Mouse (Mus musculus) embryonic fibroblast, embryonic 13.5 days (primary cell): ENCODE data around the gene Cdk5rap1. TPM values are rescaled to one million over a fixed set of nuclear protein-coding genes. Genes with fewer than 3 reads are reported as not detected.
"Not testable (repeated sequence)": the region's sequence is repeated elsewhere in the genome, so short reads cannot be mapped to it uniquely, and the experiment has no call there.

Experiments used
- H3K27ac ChIP-seq: 2 replicates; pipeline ENCODE4 v1.5.1; 2012; ENCODE audit warnings: low read length, control low read depth, inconsistent platforms; ENCODE audit not compliant: insufficient read depth
- H3K4me1 ChIP-seq: 2 replicates; pipeline ENCODE4 v1.6.1; 2011; ENCODE audit warnings: low read length; ENCODE audit not compliant: control insufficient read depth, insufficient read depth
- H3K4me3 ChIP-seq: 2 replicates; pipeline ENCODE4 v1.5.1; 2011; ENCODE audit warnings: mild to moderate bottlenecking, control low read depth, low read length; ENCODE audit not compliant: insufficient read depth
- CTCF ChIP-seq: IDR thresholded peaks from 2 replicates; pipeline ENCODE4 v1.5.1; 2011; ENCODE audit warnings: mild to moderate bottlenecking, control low read depth, low read length, moderate library complexity, borderline replicate concordance; ENCODE audit not compliant: insufficient read depth
- POLR2A ChIP-seq: IDR thresholded peaks from 2 replicates; pipeline ENCODE4 v1.6.1; 2011; ENCODE audit warnings: low read depth, mild to moderate bottlenecking, control low read depth, low read length, moderate library complexity
- polyA plus RNA-seq: library from polyadenylated mRNA; stranded (reverse); fragments of >200 nt; gene quantifications from 2 replicates; pipeline ENCODE4 v1.2.4, GENCODE M21; 2011; ENCODE audit warnings: low read depth; ENCODE audit not compliant: missing spikeins, insufficient read length

The Cdk5rap1 gene
- polyA plus RNA-seq, 1 experiment = 10.0 TPM

- Histone ChIP-seq H3K4me3 (no peak overlapping the region), H3K27ac (no peak overlapping the region), H3K4me1 (no peaks in the 10 kb centered on the region)
- no peak for TF ChIP-seq POLR2A
These were observed 34.6 kb downstream of the Cdk5rap1 start for GRCm38 (mm10) chr2:154338161-154338560.

- Histone ChIP-seq H3K27ac (no peak overlapping the region), H3K4me3 (no peak overlapping the region), H3K4me1 (no peaks in the 10 kb centered on the region)
- TF ChIP-seq POLR2A = no peak
- TF ChIP-seq CTCF = no peak
These were observed 37.2 kb downstream of the Cdk5rap1 start for GRCm38 (mm10) chr2:154335572-154335971.

GRCm38 (mm10) chr2:154326852-154327251 is 46.0 kb downstream of the Cdk5rap1 start:
- no peak overlapping the region for H3K4me3 ChIP-seq
- no peaks in the 10 kb centered on the region for H3K4me1 ChIP-seq
- TF ChIP-seq CTCF = no peak
- TF ChIP-seq POLR2A = no peak
- H3K27ac ChIP-seq = no peak overlapping the region

- H3K4me3 ChIP-seq, H3K4me1 ChIP-seq: not testable (repeated sequence)
These were observed 59.0 kb downstream of the Cdk5rap1 start for GRCm38 (mm10) chr2:154313771-154314170.

GRCm38 (mm10) chr2:154306927-154307326 is 65.9 kb downstream of the Cdk5rap1 start, which contains the start of gene Bpifb9b:
Gene Bpifb9b, plus strand, starts transcription at chr2:154307227.
- H3K4me1 ChIP-seq, H3K4me3 ChIP-seq, H3K27ac ChIP-seq: not testable (repeated sequence)

More at GRCm38 (mm10) chr2:154313771-154314170, 59.0 kb downstream of the Cdk5rap1 start:
- H3K27ac ChIP-seq = not testable (repeated sequence)

- not testable (repeated sequence) for H3K4me1 ChIP-seq, H3K27ac ChIP-seq, H3K4me3 ChIP-seq
These were observed 68.2 kb downstream of the Cdk5rap1 start for GRCm38 (mm10) chr2:154304604-154305003.

GRCm38 (mm10) chr2:154301763-154302162 is 71.0 kb downstream of the Cdk5rap1 start:
- Histone ChIP-seq H3K27ac (no peak overlapping the region), H3K4me3 (no peak overlapping the region), H3K4me1 (no peaks in the 10 kb centered on the region)
- no peak for TF ChIP-seq POLR2A
- TF ChIP-seq CTCF = no peak

GRCm38 (mm10) chr2:154300496-154300895 is 72.3 kb downstream of the Cdk5rap1 start:
- no peaks in the 10 kb centered on the region for H3K4me1 ChIP-seq
- no peak overlapping the region for H3K4me3 ChIP-seq
- no peak overlapping the region for H3K27ac ChIP-seq
- TF ChIP-seq CTCF = peak; percentile 88
- no peak for TF ChIP-seq POLR2A

- H3K4me1 ChIP-seq, H3K27ac ChIP-seq, H3K4me3 ChIP-seq: not testable (repeated sequence)
- TF ChIP-seq CTCF = 0 out of 2 replicates have a peak, but pooled peaks have one; percentile 7
These were observed 78.1 kb downstream of the Cdk5rap1 start for GRCm38 (mm10) chr2:154294746-154295145.

GRCm38 (mm10) chr2:154292833-154293232 is 80.0 kb downstream of the Cdk5rap1 start:
- H3K4me1 ChIP-seq = no peaks in the 10 kb centered on the region
- H3K27ac ChIP-seq = no peak overlapping the region
- H3K4me3 ChIP-seq = no peak overlapping the region
- TF ChIP-seq CTCF (no peak), POLR2A (no peak)

GRCm38 (mm10) chr2:154291866-154292265 is 80.9 kb downstream of the Cdk5rap1 start:
- not testable (repeated sequence) for H3K4me3 ChIP-seq, H3K27ac ChIP-seq

More at GRCm38 (mm10) chr2:154291866-154292265, 80.9 kb downstream of the Cdk5rap1 start:
- H3K4me1 ChIP-seq = not testable (repeated sequence)

Other genes starting within 250 kb of the Cdk5rap1 start
- gene Bpifa3, start 242.7 kb downstream of the Cdk5rap1 start, polyA plus RNA-seq = not detected in 2 replicates
- gene Bpifa1, start 230.1 kb downstream of the Cdk5rap1 start, polyA plus RNA-seq = not detected in 2 replicates
- gene Bpifa5, start 210.4 kb downstream of the Cdk5rap1 start, polyA plus RNA-seq = not detected in 2 replicates
- not detected in 2 replicates for gene Bpifb1, start 182.2 kb downstream of the Cdk5rap1 start, polyA plus RNA-seq
- not detected in 2 replicates for gene Bpifb5, start 149.3 kb downstream of the Cdk5rap1 start, polyA plus RNA-seq
- not detected in 2 replicates for gene Bpifb9a, start 115.2 kb downstream of the Cdk5rap1 start, polyA plus RNA-seq
- gene Bpifb9b, start 65.8 kb downstream of the Cdk5rap1 start, polyA plus RNA-seq = not detected in 2 replicates
- 17.1 and 18.5 TPM in 2 replicates for gene Snta1, start 35.1 kb upstream of the Cdk5rap1 start, polyA plus RNA-seq
- gene Cbfa2t2, start 63.5 kb upstream of the Cdk5rap1 start, polyA plus RNA-seq = 36.8 and 47.6 TPM in 2 replicates
- 1.9 TPM in 1 of 2 replicates, not detected in the other for gene 1700003F12Rik, start 174.1 kb upstream of the Cdk5rap1 start, polyA plus RNA-seq
- not detected in 2 replicates for gene Actl10, start 178.8 kb upstream of the Cdk5rap1 start, polyA plus RNA-seq
- gene Necab3, start 185.9 kb upstream of the Cdk5rap1 start, polyA plus RNA-seq = 0.85 and 1.5 TPM in 2 replicates
- gene E2f1, start 196.9 kb upstream of the Cdk5rap1 start, polyA plus RNA-seq = 21.5 and 24.3 TPM in 2 replicates
- gene Pxmp4, start 230.7 kb upstream of the Cdk5rap1 start, polyA plus RNA-seq = 11.8 and 13.2 TPM in 2 replicates
- 1.8 and 1.9 TPM in 2 replicates for gene Zfp341, start 240.3 kb upstream of the Cdk5rap1 start, polyA plus RNA-seq
- gene 4930519P11Rik, start 240.4 kb upstream of the Cdk5rap1 start, polyA plus RNA-seq = not detected in 2 replicates